Mouse (Mus musculus) intestine, embryonic 16.5 days (tissue): ENCODE results near the gene Tas2r134. TPM values are rescaled to one million over a fixed set of nuclear protein-coding genes. Genes with fewer than 3 reads are reported as not detected.

Experiments used
- ATAC-seq: fragments of 200-750 bp; cut with Nextera tagmentation; 2 replicates; pipeline ENCODE4 v1.8.0; 2017; ENCODE audit warnings: moderate TSS enrichment, moderate library complexity
- H3K27ac ChIP-seq: fragments of 300-500 bp; sonication (generic); 2 replicates; pipeline ENCODE4 v1.5.1; 2014; ENCODE audit warnings: mild to moderate bottlenecking, low read length
- H3K27me3 ChIP-seq: fragments of 300-500 bp; sonication (generic); replicated peaks from 2 replicates; pipeline ENCODE4 v1.6.1; 2014; ENCODE audit warnings: low read length, control low read depth, mixed read lengths; ENCODE audit not compliant: control insufficient read depth, insufficient read depth
- H3K36me3 ChIP-seq: fragments of 300-500 bp; sonication (generic); 2 replicates; pipeline ENCODE4 v1.6.1; 2014; ENCODE audit warnings: low read length, control low read depth; ENCODE audit not compliant: control insufficient read depth, insufficient read depth
- H3K4me1 ChIP-seq: fragments of 300-500 bp; sonication (generic); 2 replicates; pipeline ENCODE4 v1.6.1; 2014; ENCODE audit warnings: low read length, control low read depth, mixed read lengths; ENCODE audit not compliant: control insufficient read depth, insufficient read depth
- H3K4me2 ChIP-seq: fragments of 300-500 bp; sonication (generic); 2 replicates; pipeline ENCODE4 v1.6.1; 2014; ENCODE audit warnings: low read depth, low read length, control low read depth
- H3K4me3 ChIP-seq: fragments of 300-500 bp; sonication (generic); 2 replicates; pipeline ENCODE4 v1.5.1; 2014; ENCODE audit warnings: mild to moderate bottlenecking, low read length
- H3K9ac ChIP-seq: fragments of 300-500 bp; sonication (generic); 2 replicates; pipeline ENCODE4 v1.6.1; 2014; ENCODE audit warnings: low read depth, low read length
- H3K9me3 ChIP-seq: fragments of 300-500 bp; sonication (generic); 2 replicates; pipeline ENCODE4 v1.6.1; 2016; ENCODE audit warnings: low read length, control low read depth; ENCODE audit not compliant: control insufficient read depth
- WGBS: fragments of 180-500 bp; shearing (Covaris S2); extraction: QIAGEN DNeasy Blood & Tissue Kit; methylation state at CpG from one replicate; pipeline ENCODE4 v1.1.7; 2014; 5-methylcytosine and 5-hydroxymethylcytosine counted together
- polyA plus RNA-seq: library from polyadenylated mRNA; unstranded; fragments of >200 nt; fragmentation: Nextera tagmentation; extraction: Ambion mirVana; gene quantifications from 2 replicates; pipeline ENCODE4 v1.2.1, GENCODE M21; 2015

The Tas2r134 gene
- not detected in 2 replicates for polyA plus RNA-seq

DNA sequence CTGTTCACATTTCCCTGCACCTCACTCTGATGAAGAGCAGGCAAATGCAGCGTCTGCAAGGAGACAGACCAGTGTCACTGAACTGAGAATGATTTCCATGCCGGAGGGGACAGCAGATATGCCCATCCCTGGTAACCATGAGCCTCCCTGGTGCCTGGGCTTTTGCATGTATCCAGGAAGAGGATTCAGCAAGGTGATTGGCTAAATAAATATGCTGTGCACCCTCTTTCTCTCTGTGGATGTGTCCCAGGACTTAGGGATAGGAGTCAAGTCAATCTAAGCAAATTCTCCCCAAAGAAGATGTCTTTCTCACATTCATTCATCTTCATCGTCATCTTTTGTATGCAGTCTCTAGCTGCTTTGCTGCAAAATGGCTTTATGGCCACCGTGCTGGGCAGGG, at the start of gene Tas2r134:
TSS of gene Tas2r134 (plus strand) at position 301 of the 400 bp plus-strand sequence.
- Histone ChIP-seq H3K27me3 (no peaks in the 10 kb centered on the region), H3K9ac (no peak within 1 kb of the TSS), H3K9me3 (no peaks in the 10 kb centered on the region), H3K4me3 (no peak within 1 kb of the TSS), H3K36me3 (no peaks in the 10 kb centered on the region), H3K27ac (no peak within 1 kb of the TSS), H3K4me2 (no peak within 1 kb of the TSS), H3K4me1 (no peaks in the 10 kb centered on the region)
- 82% methylated on average over 4 of the region's 4 CpGs for WGBS
- ATAC-seq, result no peak

DNA sequence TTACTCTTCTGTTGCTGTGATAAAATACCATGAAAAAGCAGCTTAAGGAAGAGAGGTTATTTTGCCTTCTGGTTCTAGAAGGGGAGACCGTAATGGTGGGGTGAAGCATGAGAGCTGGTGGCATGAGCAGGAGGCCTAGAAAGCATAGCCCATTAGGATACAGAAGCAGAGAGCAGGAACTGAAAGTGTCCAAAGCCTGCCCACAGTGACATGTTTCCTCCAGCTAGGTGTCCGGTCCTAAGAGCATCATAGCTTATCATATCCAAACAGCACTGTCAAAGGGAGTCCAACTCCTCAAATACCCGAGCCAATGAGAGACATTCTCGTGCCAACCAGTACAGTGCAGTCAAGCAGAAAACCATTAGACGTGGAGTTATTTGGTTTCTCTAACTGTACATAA, 47.5 kb upstream of the Tas2r134 start:
- no peak overlapping the region for H3K4me2 ChIP-seq
- no peak overlapping the region for H3K27ac ChIP-seq
- H3K4me1 ChIP-seq, result no peaks in the 10 kb centered on the region
- H3K9ac ChIP-seq, result no peak overlapping the region
- ATAC-seq, result no peak
- H3K9me3 ChIP-seq, result no peaks in the 10 kb centered on the region
- WGBS, result 79% methylated on average over 5 of the region's 5 CpGs
- no peaks in the 10 kb centered on the region for H3K27me3 ChIP-seq
- H3K36me3 ChIP-seq, result no peaks in the 10 kb centered on the region
- no peak overlapping the region for H3K4me3 ChIP-seq

DNA sequence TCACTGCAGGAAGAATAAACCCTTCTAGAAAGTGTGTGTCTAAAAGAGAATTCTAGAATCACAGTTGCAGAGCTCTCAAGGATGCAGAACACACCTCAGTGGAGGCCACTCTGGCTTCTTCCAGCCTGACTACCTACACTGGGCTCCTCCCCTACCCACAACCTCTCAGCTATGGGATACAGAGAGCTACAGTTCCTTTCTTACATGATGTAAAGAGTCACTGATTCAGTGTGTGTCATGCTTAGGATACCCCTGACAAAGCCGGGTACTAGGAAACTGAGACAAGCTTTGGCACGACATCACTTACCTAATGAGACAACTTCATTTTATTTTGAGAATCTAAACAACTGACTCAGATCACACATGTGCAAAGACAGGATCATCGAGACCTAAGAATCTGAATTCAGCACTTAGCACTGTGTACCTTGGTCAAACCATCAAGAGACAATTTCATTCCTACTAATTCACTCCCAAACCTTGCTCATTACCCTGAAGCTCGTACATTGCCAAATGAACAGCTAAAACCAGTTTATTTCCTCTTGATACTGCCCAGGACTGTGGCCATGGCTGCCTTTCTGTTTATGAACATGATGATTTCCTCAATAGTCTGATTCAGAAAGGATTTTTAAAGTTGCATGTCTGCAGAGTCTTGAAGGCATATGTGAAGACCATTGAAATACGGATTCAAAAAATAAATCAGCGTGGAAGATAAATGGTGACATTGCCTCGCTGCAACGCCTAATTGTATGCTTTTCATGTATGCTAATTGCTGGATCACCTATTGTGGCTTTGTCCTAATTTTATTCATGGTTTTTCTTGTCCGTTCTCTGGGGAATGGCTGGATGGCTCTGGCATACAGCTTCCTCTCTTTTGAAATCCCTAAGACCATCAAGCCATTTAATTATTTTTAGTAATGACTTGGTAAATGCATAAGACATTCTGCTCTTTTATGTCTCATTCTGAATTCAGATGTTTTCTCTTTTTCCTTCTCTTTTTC, 43.0 kb upstream of the Tas2r134 start:
- H3K4me1 ChIP-seq, result no peaks in the 10 kb centered on the region
- 78% methylated on average over 9 of the region's 9 CpGs for WGBS
- no peaks in the 10 kb centered on the region for H3K27me3 ChIP-seq
- H3K4me2 ChIP-seq, result no peak overlapping the region
- H3K9ac ChIP-seq, result no peak overlapping the region
- H3K9me3 ChIP-seq, result no peaks in the 10 kb centered on the region
- no peak overlapping the region for H3K4me3 ChIP-seq
- H3K27ac ChIP-seq, result no peak overlapping the region
- ATAC-seq, result no peak
- H3K36me3 ChIP-seq, result no peaks in the 10 kb centered on the region

DNA sequence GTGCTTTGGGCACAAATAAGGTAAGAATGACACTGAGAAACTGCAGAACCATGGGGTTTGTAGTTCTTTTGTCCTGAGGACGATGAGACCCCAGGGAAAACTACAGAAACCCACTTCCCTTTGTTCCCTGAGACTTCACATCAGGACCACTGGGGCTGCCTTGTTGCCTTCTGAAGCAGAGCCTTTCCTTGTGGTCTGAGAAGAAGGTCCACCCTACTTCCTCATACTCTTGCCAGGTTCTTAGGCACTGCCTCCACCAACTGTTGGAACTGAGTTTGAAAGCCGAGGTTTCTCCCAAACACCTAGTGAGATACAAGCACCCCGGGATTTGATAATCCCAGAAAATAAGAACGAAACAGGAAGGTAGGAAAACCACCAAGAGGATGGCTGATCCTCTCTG, 39.0 kb upstream of the Tas2r134 start:
- H3K36me3 ChIP-seq, result no peaks in the 10 kb centered on the region
- H3K4me2 ChIP-seq, result no peak overlapping the region
- no peak overlapping the region for H3K27ac ChIP-seq
- no peak overlapping the region for H3K4me3 ChIP-seq
- H3K9ac ChIP-seq, result no peak overlapping the region
- 0 out of 2 replicates have a peak, but pooled peaks cover 3% of the 10 kb centered on the region for H3K4me1 ChIP-seq
- ATAC-seq, result no peak
- 79% methylated on average over 4 of the region's 4 CpGs for WGBS
- no peaks in the 10 kb centered on the region for H3K27me3 ChIP-seq
- no peaks in the 10 kb centered on the region for H3K9me3 ChIP-seq

DNA sequence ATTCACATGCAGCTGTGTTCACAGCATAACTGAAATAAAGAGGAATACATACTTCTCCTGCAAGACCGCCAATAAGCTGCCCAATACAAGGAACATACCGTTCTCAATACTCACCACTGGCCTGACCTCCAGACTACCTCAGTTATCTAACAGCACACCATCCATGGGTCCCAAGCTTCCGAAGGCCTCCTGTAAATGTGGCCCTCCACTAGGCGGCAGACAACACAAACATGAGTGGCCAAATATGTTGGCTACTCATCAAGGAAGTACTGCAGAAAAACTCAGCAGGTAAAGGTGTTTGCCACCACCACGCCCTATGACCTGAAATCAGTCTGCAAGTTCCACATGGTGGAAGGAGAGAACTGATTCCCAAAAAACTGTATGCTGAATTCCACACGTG, 38.4 kb upstream of the Tas2r134 start:
- Histone ChIP-seq H3K27ac (no peak overlapping the region), H3K9me3 (no peaks in the 10 kb centered on the region), H3K27me3 (no peaks in the 10 kb centered on the region), H3K4me1 (0 out of 2 replicates have a peak, but pooled peaks cover 3% of the 10 kb centered on the region), H3K36me3 (no peaks in the 10 kb centered on the region), H3K9ac (no peak overlapping the region), H3K4me3 (no peak overlapping the region), H3K4me2 (no peak overlapping the region)
- ATAC-seq, result no peak
- WGBS, result 76% methylated on average over 6 of the region's 6 CpGs

DNA sequence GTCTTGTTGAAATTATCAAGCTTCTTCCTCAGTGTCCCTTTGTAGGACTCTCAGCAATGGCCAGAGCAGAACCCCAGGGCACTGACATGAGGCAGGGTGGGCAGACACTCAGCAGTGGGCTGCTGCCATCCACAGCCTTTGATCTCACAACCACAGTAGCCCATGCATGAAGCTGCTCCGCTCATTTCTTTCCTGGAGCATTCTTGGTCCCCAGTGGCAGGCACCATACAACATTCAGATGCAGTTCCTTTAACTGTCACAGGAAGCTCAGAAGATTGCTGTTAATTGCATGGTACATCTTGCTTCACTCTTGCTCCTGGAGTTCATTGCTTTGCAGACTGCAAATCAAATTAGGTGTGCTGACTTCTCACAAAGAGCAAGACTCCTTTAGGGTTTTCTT, 37.7 kb upstream of the Tas2r134 start:
- WGBS, result 70% methylated on average over 1 of the region's 1 CpGs
- H3K4me1 ChIP-seq, result 0 out of 2 replicates have a peak, but pooled peaks cover 3% of the 10 kb centered on the region
- no peak for ATAC-seq
- H3K27me3 ChIP-seq, result no peaks in the 10 kb centered on the region
- no peak overlapping the region for H3K27ac ChIP-seq
- H3K9ac ChIP-seq, result no peak overlapping the region
- no peak overlapping the region for H3K4me2 ChIP-seq
- no peaks in the 10 kb centered on the region for H3K36me3 ChIP-seq
- no peak overlapping the region for H3K4me3 ChIP-seq
- no peaks in the 10 kb centered on the region for H3K9me3 ChIP-seq

DNA sequence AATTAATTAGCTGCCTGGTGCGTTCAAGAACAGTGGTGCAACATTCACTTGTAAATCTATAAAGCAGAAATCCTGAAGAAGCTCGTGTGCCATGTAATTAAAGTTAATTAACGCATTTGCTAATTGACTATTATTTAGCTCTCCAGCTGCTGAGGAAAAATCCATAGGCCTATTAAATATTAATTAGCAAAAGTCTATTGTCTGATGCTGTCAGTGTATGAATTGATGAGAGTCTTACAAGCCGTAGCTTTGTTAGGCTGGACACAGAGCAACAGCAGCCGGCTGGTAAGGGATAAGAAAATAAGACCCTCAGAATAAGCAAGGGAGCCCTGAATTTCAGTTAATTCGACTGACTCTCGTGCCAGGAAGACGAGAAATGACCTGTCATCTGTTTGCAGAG, 37.0 kb upstream of the Tas2r134 start:
- Histone ChIP-seq H3K9ac (no peak overlapping the region), H3K36me3 (no peaks in the 10 kb centered on the region), H3K4me3 (no peak overlapping the region), H3K27ac (no peak overlapping the region), H3K9me3 (no peaks in the 10 kb centered on the region), H3K4me1 (0 out of 2 replicates have a peak, but pooled peaks cover 3% of the 10 kb centered on the region), H3K27me3 (no peaks in the 10 kb centered on the region), H3K4me2 (no peak overlapping the region)
- ATAC-seq, result no peak
- WGBS, result 75% methylated on average over 8 of the region's 8 CpGs

DNA sequence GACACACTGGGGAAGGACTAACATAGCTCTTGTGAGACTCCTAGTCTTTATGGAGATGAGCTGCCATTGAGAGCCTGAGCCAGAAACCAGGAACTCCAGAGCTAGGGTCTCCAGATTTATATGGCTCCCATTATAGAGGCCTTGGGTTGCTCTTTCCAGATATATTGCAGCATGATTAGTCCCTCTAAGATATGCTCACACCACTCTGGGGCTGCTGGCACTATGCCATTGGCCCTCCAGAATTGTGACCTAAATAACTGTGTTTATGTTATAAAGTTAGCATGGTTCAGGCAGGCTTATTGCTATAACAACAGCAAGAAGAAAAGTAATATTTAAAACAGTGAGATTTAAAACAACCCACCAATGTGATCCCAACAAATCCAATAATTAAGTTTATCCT, 35.2 kb upstream of the Tas2r134 start:
- no peaks in the 10 kb centered on the region for H3K9me3 ChIP-seq
- H3K9ac ChIP-seq, result no peak overlapping the region
- 0 out of 2 replicates have a peak, but pooled peaks cover 3% of the 10 kb centered on the region for H3K4me1 ChIP-seq
- H3K27me3 ChIP-seq, result no peaks in the 10 kb centered on the region
- no peak for ATAC-seq
- no peak overlapping the region for H3K4me3 ChIP-seq
- no peak overlapping the region for H3K27ac ChIP-seq
- no peaks in the 10 kb centered on the region for H3K36me3 ChIP-seq
- H3K4me2 ChIP-seq, result no peak overlapping the region

DNA sequence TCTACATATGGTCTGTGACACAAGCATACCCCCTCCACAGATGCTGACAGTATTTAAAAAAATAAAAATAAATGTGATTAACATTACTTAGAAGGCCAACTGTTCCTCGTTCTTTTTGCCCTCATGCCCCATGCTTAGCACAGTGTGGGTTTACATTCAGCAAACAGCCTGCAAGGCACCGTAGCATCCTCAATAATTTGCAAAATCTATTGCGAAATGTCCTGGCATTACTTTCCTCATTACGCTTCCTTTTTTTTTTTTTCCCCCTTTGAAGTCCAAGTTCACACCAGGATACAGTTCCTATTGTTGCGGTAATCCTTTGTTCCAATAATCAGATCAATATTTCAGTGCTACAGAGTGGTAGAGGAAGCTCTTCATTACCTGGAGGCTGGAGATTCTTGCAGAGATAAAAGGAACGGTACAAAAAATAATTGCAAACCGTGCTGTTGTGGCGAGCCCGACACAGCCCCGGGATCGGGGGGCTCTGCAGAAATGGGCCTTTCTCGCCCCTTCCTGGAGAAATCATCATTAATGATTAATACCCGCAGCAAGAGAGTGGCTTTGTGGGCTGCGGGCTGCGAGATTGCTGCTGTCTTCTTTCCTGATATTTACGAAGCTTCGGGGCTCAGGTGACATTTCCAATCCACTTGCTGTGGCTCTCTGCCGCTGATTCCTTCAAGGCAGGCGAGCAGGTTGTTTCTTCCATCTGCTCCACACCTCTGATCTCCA, 27.7 kb upstream of the Tas2r134 start:
- Histone ChIP-seq H3K27ac (no peak overlapping the region), H3K4me3 (no peak overlapping the region), H3K4me1 (no peaks in the 10 kb centered on the region), H3K9me3 (no peaks in the 10 kb centered on the region), H3K4me2 (no peak overlapping the region), H3K36me3 (no peaks in the 10 kb centered on the region), H3K27me3 (no peaks in the 10 kb centered on the region), H3K9ac (no peak overlapping the region)
- WGBS, result 56% methylated on average over 19 of the region's 19 CpGs
- no peak for ATAC-seq
